Mouse (Mus musculus) layer of hippocampus, adult 2 months (tissue): Measurements from ENCODE around the gene Ccdc107. TPM values are rescaled to one million over a fixed set of nuclear protein-coding genes. Genes with fewer than 3 reads are reported as not detected.
A peak's percentile ranks its signal among the peaks of the same experiment; 100 is the strongest.

Source experiments
- DNase-seq, 2 experiments: peaks; one replicate each; pipeline ENCODE4 v3.0.0; 2022; ENCODE audit warnings: low spot score in 2 of 2
- H3K27ac ChIP-seq: fragments of 200-600 bp; 2 replicates; pipeline ENCODE4 v1.8.1; 2022
- H3K4me3 ChIP-seq: fragments of 200-600 bp; 2 replicates; pipeline ENCODE4 v1.8.1; 2022; ENCODE audit warnings: mild to moderate bottlenecking
- CTCF ChIP-seq: fragments of 200-600 bp; conservative IDR thresholded peaks from 2 replicates; pipeline ENCODE4 v1.8.1; 2022; ENCODE audit warnings: antibody characterized with exemption, mild to moderate bottlenecking, moderate library complexity
- long read RNA-seq, 2 experiments: library from polyadenylated mRNA; stranded (forward); transcript quantifications; one replicate each; pipeline ENCODE4 v2.0.0; 2021; ENCODE audit warnings: borderline mapping rate in 2 of 2
- total RNA-seq, 2 experiments: library from RNA; stranded (reverse); gene quantifications; 2 replicates each; pipeline ENCODE4 v1.2.3; 2021

Gene Ccdc107
- 10 to 100 TPM; 27.6 to 29.0 TPM for total RNA-seq
- long read RNA-seq, experiment 1, transcript Ccdc107-201 (6 exons, 817 nt), result major isoform, 18 of 26 reads
- long read RNA-seq, experiment 1, partial matches to known transcripts, result 6 of 26 reads
- long read RNA-seq, experiment 1, other reads (novel, unspliced or antisense), result 2 of 26 reads
- long read RNA-seq, experiment 2, transcript Ccdc107-201 (6 exons, 817 nt), result major isoform, 22 of 29 reads
- long read RNA-seq, experiment 2, partial matches to known transcripts, result 0 of 29 reads
- long read RNA-seq, experiment 2, other reads (novel, unspliced or antisense), result 5 of 29 reads

- Histone ChIP-seq H3K4me3 (peak within 1 kb of the TSS; percentile 84), H3K27ac (peak within 1 kb of the TSS; percentile 97)
- DNase-seq, result peak; percentile 90 to 97
- TF ChIP-seq CTCF, result no peak
Measured at GRCm38 (mm10) chr4:43492821-43493185, at the start of gene Ccdc107. Ccdc107 (plus strand) TSS chr4:43492900.

GRCm38 (mm10) chr4:43443511-43443910 is 49.2 kb upstream of the Ccdc107 start:
- DNase-seq, result no peak
- Histone ChIP-seq H3K4me3 (peak overlapping the region; percentile 81), H3K27ac (peak overlapping the region; percentile 77)
- TF ChIP-seq CTCF, result no peak

GRCm38 (mm10) chr4:43447251-43447650 is 45.4 kb upstream of the Ccdc107 start:
- no peak for DNase-seq
- Histone ChIP-seq H3K27ac (no peak overlapping the region), H3K4me3 (no peak overlapping the region)
- TF ChIP-seq CTCF, result no peak

- Histone ChIP-seq H3K4me3 (no peak overlapping the region), H3K27ac (no peak overlapping the region)
- DNase-seq, result no peak
- no peak for TF ChIP-seq CTCF
Measured at GRCm38 (mm10) chr4:43448554-43448953, 44.1 kb upstream of the Ccdc107 start.

- TF ChIP-seq CTCF, result no peak
Measured at GRCm38 (mm10) chr4:43452315-43452714, 40.4 kb upstream of the Ccdc107 start.

GRCm38 (mm10) chr4:43453413-43453812 is 39.3 kb upstream of the Ccdc107 start:
- TF ChIP-seq CTCF, result no peak
- DNase-seq, result no peak
- Histone ChIP-seq H3K4me3 (no peak overlapping the region; the same call in 1 of the 2 replicates), H3K27ac (no peak overlapping the region)

More at GRCm38 (mm10) chr4:43452315-43452714, 40.4 kb upstream of the Ccdc107 start:
- H3K27ac ChIP-seq, result no peak overlapping the region
- no peak overlapping the region for H3K4me3 ChIP-seq
- DNase-seq, result no peak

GRCm38 (mm10) chr4:43454041-43454836 is 38.5 kb upstream of the Ccdc107 start, which contains the start of gene Cd72:
Cd72 (minus strand) TSS chr4:43454628.
- no peak within 1 kb of the TSS for H3K27ac ChIP-seq
- DNase-seq, result no peak
- H3K4me3 ChIP-seq, result no peak within 1 kb of the TSS; the same call in 1 of the 2 replicates
- TF ChIP-seq CTCF, result no peak

- Histone ChIP-seq H3K4me3 (no peak overlapping the region), H3K27ac (no peak overlapping the region)
- TF ChIP-seq CTCF, result no peak
- DNase-seq, result no peak
Measured at GRCm38 (mm10) chr4:43456470-43456869, 36.2 kb upstream of the Ccdc107 start.

GRCm38 (mm10) chr4:43457124-43457523 is 35.6 kb upstream of the Ccdc107 start:
- Histone ChIP-seq H3K27ac (no peak overlapping the region), H3K4me3 (no peak overlapping the region)
- no peak for TF ChIP-seq CTCF
- DNase-seq, result no peak

GRCm38 (mm10) chr4:43463102-43463501 is 29.6 kb upstream of the Ccdc107 start:
- TF ChIP-seq CTCF, result no peak
- Histone ChIP-seq H3K27ac (no peak overlapping the region), H3K4me3 (no peak overlapping the region)
- no peak for DNase-seq

- no peak overlapping the region for H3K4me3 ChIP-seq
- DNase-seq, result no peak
- no peak overlapping the region for H3K27ac ChIP-seq
- TF ChIP-seq CTCF, result no peak
Measured at GRCm38 (mm10) chr4:43465935-43466334, 26.8 kb upstream of the Ccdc107 start.

GRCm38 (mm10) chr4:43466872-43467271 is 25.8 kb upstream of the Ccdc107 start:
- no peak for DNase-seq
- TF ChIP-seq CTCF, result no peak
- H3K4me3 ChIP-seq, result no peak overlapping the region

GRCm38 (mm10) chr4:43470301-43470700 is 22.4 kb upstream of the Ccdc107 start:
- no peak for DNase-seq
- Histone ChIP-seq H3K4me3 (no peak overlapping the region), H3K27ac (no peak overlapping the region)
- TF ChIP-seq CTCF, result no peak

More at GRCm38 (mm10) chr4:43466872-43467271, 25.8 kb upstream of the Ccdc107 start:
- H3K27ac ChIP-seq, result no peak overlapping the region
